Mouse (Mus musculus): ENCODE results near the gene Parm1. TPM values are rescaled to one million over a fixed set of nuclear protein-coding genes. Genes with fewer than 3 reads are reported as not detected.
A peak's percentile ranks its signal among the peaks of the same experiment; 100 is the strongest.

Parm1 gene
- polyA plus RNA-seq, 1 experiment from 2014 or later, result 3.1 TPM

- Histone ChIP-seq H3K27me3 (replicated peaks; ENCODE audit: control insufficient read depth, insufficient read depth, low read length) (no peaks in the 10 kb centered on the region), H3K4me2 (ENCODE audit: low read length) (no peak overlapping the region), H3K4me3 (ENCODE audit: low read depth, low read length) (no peak overlapping the region), H3K36me3 (ENCODE audit: control insufficient read depth, insufficient read depth, low read length) (no peaks in the 10 kb centered on the region), H3K27ac (ENCODE audit: low read depth, low read length) (no peak overlapping the region), H3K4me1 (ENCODE audit: control insufficient read depth, insufficient read depth, low read length) (no peaks in the 10 kb centered on the region), H3K9me3 (replicated peaks; ENCODE audit: control insufficient read depth, low read length) (no peaks in the 10 kb centered on the region), H3K9ac (ENCODE audit: low read length) (no peak overlapping the region)
- WGBS, result 60% methylated on average over 5 of the region's 5 CpGs
- DNase-seq (ENCODE audit: low spot score), result no peak
- ATAC-seq, result no peak
These were observed 13.0 kb upstream of the Parm1 start for GRCm38 (mm10) chr5:91504320-91504922.

DNA sequence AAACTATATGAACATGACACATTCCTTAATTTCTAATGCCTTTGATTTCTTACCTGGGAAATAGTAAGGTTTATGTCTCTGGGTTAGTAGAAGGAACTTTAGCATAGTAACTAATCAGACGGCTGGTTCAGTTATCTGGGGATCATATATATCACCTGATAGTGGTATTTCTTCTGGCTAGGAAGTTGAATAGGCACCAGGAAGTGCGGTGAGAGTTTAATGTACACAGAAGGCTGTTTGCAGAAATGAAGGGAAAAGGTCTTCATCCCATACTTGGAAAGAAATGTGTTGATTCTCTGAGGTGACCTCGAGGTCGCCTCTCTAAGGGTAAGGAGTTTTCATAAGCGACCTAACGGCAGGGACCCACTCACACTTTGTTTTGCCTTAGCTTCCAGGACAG, 338 bp upstream of the Parm1 start:
- ATAC-seq (no peak), DNase-seq (ENCODE audit: low spot score) (no peak)
- Histone ChIP-seq H3K27ac (ENCODE audit: low read depth, low read length) (no peak overlapping the region), H3K4me1 (ENCODE audit: control insufficient read depth, insufficient read depth, low read length) (peaks cover 17% of the 10 kb centered on the region), H3K4me2 (ENCODE audit: low read length) (peak overlapping the region; percentile 98), H3K36me3 (ENCODE audit: control insufficient read depth, insufficient read depth, low read length) (no peaks in the 10 kb centered on the region), H3K4me3 (ENCODE audit: low read depth, low read length) (peak overlapping the region; percentile 48; the same call in 1 of the 2 replicates), H3K27me3 (replicated peaks; ENCODE audit: control insufficient read depth, insufficient read depth, low read length) (no peaks in the 10 kb centered on the region; the same call in 1 of the 2 replicates), H3K9ac (ENCODE audit: low read length) (no peak overlapping the region), H3K9me3 (replicated peaks; ENCODE audit: control insufficient read depth, low read length) (no peaks in the 10 kb centered on the region)
- WGBS, result 20% methylated on average over 6 of the region's 6 CpGs

- peak overlapping the region; percentile 98 for H3K4me2 ChIP-seq (ENCODE audit: low read length)
- H3K36me3 ChIP-seq (ENCODE audit: control insufficient read depth, insufficient read depth, low read length), result no peaks in the 10 kb centered on the region
- 5% methylated on average over 16 of the region's 16 CpGs for WGBS
- H3K27me3 ChIP-seq (replicated peaks; ENCODE audit: control insufficient read depth, insufficient read depth, low read length), result no peaks in the 10 kb centered on the region; the same call in 1 of the 2 replicates
- DNase-seq (ENCODE audit: low spot score) (no peak), ATAC-seq (no peak)
- no peak overlapping the region for H3K27ac ChIP-seq (ENCODE audit: low read depth, low read length)
- H3K4me3 ChIP-seq (ENCODE audit: low read depth, low read length), result peak overlapping the region; percentile 48
- peaks cover 17% of the 10 kb centered on the region for H3K4me1 ChIP-seq (ENCODE audit: control insufficient read depth, insufficient read depth, low read length)
- H3K9me3 ChIP-seq (replicated peaks; ENCODE audit: control insufficient read depth, low read length), result no peaks in the 10 kb centered on the region
- peak overlapping the region; percentile 56 for H3K9ac ChIP-seq (ENCODE audit: low read length)
These were observed 931 bp downstream of the Parm1 start for GRCm38 (mm10) chr5:91518302-91518790.

DNA sequence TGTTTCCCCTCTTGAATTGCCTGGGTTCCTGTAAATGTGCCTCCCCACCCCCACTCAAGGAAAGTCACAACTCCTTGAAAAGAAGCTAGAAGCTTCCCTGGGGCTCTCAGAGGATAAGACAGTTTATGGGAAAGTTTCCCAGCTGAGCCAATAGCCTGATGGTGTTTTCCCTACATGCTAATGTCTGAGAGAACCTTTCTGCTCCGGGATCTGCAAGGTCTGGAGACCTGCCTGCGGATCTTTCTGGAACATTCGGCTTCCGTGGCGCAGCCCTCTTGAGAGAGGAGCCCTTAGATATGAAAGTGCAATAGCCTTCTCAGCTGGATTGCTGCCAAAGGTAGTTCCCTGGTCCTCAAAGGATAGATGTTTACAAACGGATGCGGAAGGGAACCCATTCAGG, 1.5 kb downstream of the Parm1 start:
- ATAC-seq (no peak), DNase-seq (ENCODE audit: low spot score) (peak; percentile 42)
- peak overlapping the region; percentile 98 for H3K4me2 ChIP-seq (ENCODE audit: low read length)
- H3K36me3 ChIP-seq (ENCODE audit: control insufficient read depth, insufficient read depth, low read length), result no peaks in the 10 kb centered on the region
- no peak overlapping the region for H3K9ac ChIP-seq (ENCODE audit: low read length)
- peaks cover 17% of the 10 kb centered on the region for H3K4me1 ChIP-seq (ENCODE audit: control insufficient read depth, insufficient read depth, low read length)
- H3K4me3 ChIP-seq (ENCODE audit: low read depth, low read length), result peak overlapping the region; percentile 48
- 27% methylated on average over 7 of the region's 7 CpGs for WGBS
- H3K27ac ChIP-seq (ENCODE audit: low read depth, low read length), result no peak overlapping the region
- H3K27me3 ChIP-seq (replicated peaks; ENCODE audit: control insufficient read depth, insufficient read depth, low read length), result no peaks in the 10 kb centered on the region; the same call in 1 of the 2 replicates
- no peaks in the 10 kb centered on the region for H3K9me3 ChIP-seq (replicated peaks; ENCODE audit: control insufficient read depth, low read length)

DNA sequence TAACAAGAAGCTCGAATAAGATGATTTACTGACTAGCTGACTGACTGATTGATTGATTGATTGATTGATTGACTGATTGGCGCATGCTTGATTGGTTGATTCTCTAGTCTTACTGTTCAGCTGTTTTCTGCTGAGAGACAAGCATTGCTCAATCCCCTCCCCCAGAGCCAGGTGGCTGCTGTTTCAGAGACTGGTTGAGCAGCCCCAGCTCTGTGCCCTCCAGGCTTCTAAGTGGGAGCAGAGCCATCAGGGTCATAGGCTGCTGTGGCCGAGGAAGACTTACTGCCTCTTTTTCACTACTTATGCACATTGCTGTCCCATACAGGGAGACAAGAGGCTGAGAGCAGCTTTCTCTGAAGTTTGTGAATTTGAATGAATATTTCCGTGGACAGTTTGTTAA, 2.1 kb downstream of the Parm1 start:
- peaks cover 17% of the 10 kb centered on the region for H3K4me1 ChIP-seq (ENCODE audit: control insufficient read depth, insufficient read depth, low read length)
- peak overlapping the region; percentile 98 for H3K4me2 ChIP-seq (ENCODE audit: low read length)
- H3K9ac ChIP-seq (ENCODE audit: low read length), result no peak overlapping the region
- ATAC-seq (no peak), DNase-seq (ENCODE audit: low spot score) (peak; percentile 29)
- no peaks in the 10 kb centered on the region for H3K36me3 ChIP-seq (ENCODE audit: control insufficient read depth, insufficient read depth, low read length)
- no peaks in the 10 kb centered on the region for H3K9me3 ChIP-seq (replicated peaks; ENCODE audit: control insufficient read depth, low read length)
- H3K27ac ChIP-seq (ENCODE audit: low read depth, low read length), result no peak overlapping the region
- WGBS, result 53% methylated on average over 4 of the region's 4 CpGs
- no peak overlapping the region for H3K4me3 ChIP-seq (ENCODE audit: low read depth, low read length)
- H3K27me3 ChIP-seq (replicated peaks; ENCODE audit: control insufficient read depth, insufficient read depth, low read length), result no peaks in the 10 kb centered on the region; the same call in 1 of the 2 replicates

GRCm38 (mm10) chr5:91532748-91533496, 15.5 kb downstream of the Parm1 start:
- Histone ChIP-seq H3K4me2 (ENCODE audit: low read length) (no peak overlapping the region), H3K4me1 (ENCODE audit: control insufficient read depth, insufficient read depth, low read length) (no peaks in the 10 kb centered on the region), H3K9me3 (replicated peaks; ENCODE audit: control insufficient read depth, low read length) (no peaks in the 10 kb centered on the region), H3K27me3 (replicated peaks; ENCODE audit: control insufficient read depth, insufficient read depth, low read length) (no peaks in the 10 kb centered on the region), H3K36me3 (ENCODE audit: control insufficient read depth, insufficient read depth, low read length) (no peaks in the 10 kb centered on the region), H3K4me3 (ENCODE audit: low read depth, low read length) (no peak overlapping the region), H3K27ac (ENCODE audit: low read depth, low read length) (no peak overlapping the region), H3K9ac (ENCODE audit: low read length) (no peak overlapping the region)
- WGBS, result 89% methylated on average over 10 of the region's 10 CpGs
- no peak for DNase-seq (ENCODE audit: low spot score)
- no peak for ATAC-seq

DNA sequence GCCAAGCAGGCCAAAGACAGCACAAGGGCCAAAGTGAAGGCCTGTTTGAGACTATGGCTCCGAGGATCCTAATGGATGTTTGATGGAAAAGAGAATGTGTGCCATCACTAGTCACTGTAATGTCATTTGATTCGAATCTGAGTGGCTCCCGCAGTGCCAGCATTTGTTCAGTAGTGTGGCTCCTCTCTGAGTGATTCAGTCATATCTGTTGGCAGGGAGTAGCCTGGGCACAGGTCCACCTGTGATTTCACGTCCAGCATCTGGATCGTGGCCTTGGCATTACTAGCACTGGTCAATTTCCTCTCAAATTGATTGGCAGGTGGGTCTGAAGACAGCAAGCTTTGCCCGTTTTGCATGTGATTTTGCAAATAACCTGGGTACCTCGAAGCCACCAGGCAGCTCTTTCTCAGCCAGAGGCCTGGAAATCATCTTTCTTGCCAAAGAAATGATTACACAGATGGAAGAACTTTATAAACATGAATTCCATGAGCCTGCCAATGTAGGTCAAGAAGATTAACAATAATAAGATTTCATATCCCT, 41.7 kb downstream of the Parm1 start:
- H3K9ac ChIP-seq (ENCODE audit: low read length), result no peak overlapping the region
- H3K36me3 ChIP-seq (ENCODE audit: control insufficient read depth, insufficient read depth, low read length), result no peaks in the 10 kb centered on the region
- no peaks in the 10 kb centered on the region for H3K9me3 ChIP-seq (replicated peaks; ENCODE audit: control insufficient read depth, low read length)
- H3K27ac ChIP-seq (ENCODE audit: low read depth, low read length), result no peak overlapping the region
- no peaks in the 10 kb centered on the region for H3K27me3 ChIP-seq (replicated peaks; ENCODE audit: control insufficient read depth, insufficient read depth, low read length)
- no peaks in the 10 kb centered on the region for H3K4me1 ChIP-seq (ENCODE audit: control insufficient read depth, insufficient read depth, low read length)
- H3K4me3 ChIP-seq (ENCODE audit: low read depth, low read length), result no peak overlapping the region
- DNase-seq (ENCODE audit: low spot score) (no peak), ATAC-seq (no peak)
- no peak overlapping the region for H3K4me2 ChIP-seq (ENCODE audit: low read length)
- 81% methylated on average over 7 of the region's 7 CpGs for WGBS

DNA sequence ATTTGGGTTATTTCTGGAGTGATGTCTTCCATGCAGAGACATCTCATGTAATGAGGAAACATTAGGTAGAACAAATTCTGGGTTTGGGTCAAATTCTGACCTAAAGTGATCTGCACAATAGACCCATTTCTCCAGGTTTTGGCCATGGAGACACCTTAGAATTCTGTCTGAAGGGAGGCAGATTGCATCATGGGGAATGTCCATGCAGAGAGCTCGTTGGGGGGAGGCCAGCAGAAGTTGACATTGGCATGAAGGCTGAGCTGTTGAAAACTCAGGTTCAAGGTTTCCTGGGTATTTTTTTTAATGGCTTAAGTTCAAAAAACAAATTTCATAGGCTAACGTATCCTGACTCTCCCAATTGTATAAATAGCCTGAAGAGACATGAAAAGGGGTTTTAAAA, 42.3 kb downstream of the Parm1 start:
- no peak overlapping the region for H3K9ac ChIP-seq (ENCODE audit: low read length)
- H3K9me3 ChIP-seq (replicated peaks; ENCODE audit: control insufficient read depth, low read length), result no peaks in the 10 kb centered on the region
- 82% methylated on average over 2 of the region's 2 CpGs for WGBS
- no peaks in the 10 kb centered on the region for H3K36me3 ChIP-seq (ENCODE audit: control insufficient read depth, insufficient read depth, low read length)
- no peak overlapping the region for H3K4me2 ChIP-seq (ENCODE audit: low read length)
- ATAC-seq (no peak), DNase-seq (ENCODE audit: low spot score) (no peak)
- no peak overlapping the region for H3K27ac ChIP-seq (ENCODE audit: low read depth, low read length)
- H3K4me1 ChIP-seq (ENCODE audit: control insufficient read depth, insufficient read depth, low read length), result no peaks in the 10 kb centered on the region
- no peaks in the 10 kb centered on the region for H3K27me3 ChIP-seq (replicated peaks; ENCODE audit: control insufficient read depth, insufficient read depth, low read length)
- H3K4me3 ChIP-seq (ENCODE audit: low read depth, low read length), result no peak overlapping the region

DNA sequence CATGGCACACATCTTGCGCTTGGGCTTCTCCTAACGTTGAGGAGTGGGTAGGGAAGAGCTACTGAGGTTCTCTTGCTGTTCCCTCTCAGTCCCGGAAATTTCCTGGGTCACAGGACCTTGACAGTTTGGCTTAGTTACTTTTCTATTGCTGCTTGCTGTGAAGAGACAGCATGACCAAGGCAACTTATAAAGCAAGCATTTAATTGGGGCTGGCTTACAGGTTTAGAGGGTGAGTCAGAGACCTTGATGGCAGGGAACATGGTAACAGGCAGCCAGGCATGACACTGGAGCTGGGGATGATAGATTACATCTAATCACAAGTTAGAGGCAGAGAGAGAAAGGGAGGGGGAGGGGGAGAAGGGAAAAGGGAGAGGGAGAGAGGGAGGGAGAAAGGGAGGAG, 44.0 kb downstream of the Parm1 start:
- H3K9me3 ChIP-seq (replicated peaks; ENCODE audit: control insufficient read depth, low read length), result no peaks in the 10 kb centered on the region
- no peaks in the 10 kb centered on the region for H3K27me3 ChIP-seq (replicated peaks; ENCODE audit: control insufficient read depth, insufficient read depth, low read length)
- H3K4me1 ChIP-seq (ENCODE audit: control insufficient read depth, insufficient read depth, low read length), result no peaks in the 10 kb centered on the region
- 79% methylated on average over 3 of the region's 3 CpGs for WGBS
- no peak for DNase-seq (ENCODE audit: low spot score)
- no peak overlapping the region for H3K4me2 ChIP-seq (ENCODE audit: low read length)
- no peak overlapping the region for H3K9ac ChIP-seq (ENCODE audit: low read length)
- H3K4me3 ChIP-seq (ENCODE audit: low read depth, low read length), result no peak overlapping the region
- H3K36me3 ChIP-seq (ENCODE audit: control insufficient read depth, insufficient read depth, low read length), result no peaks in the 10 kb centered on the region
- no peak overlapping the region for H3K27ac ChIP-seq (ENCODE audit: low read depth, low read length)
- ATAC-seq, result no peak
